In genomic region chr6:51790693-51791092, GRCm38 (mm10) we compare ENCODE assay signal across 29 mouse cellular contexts.
DNase-seq lines count a peak whose midpoint lies in the region; ATAC-seq lines count a peak whose summit lies in the region.
"Had no signal": no experiment of that assay in that cellular context is flagged by ENCODE, and none has a peak within 500 bp of the region (broad histone marks: within the 10 kb centered on the region; RNA-seq: fewer than 3 reads in every experiment).

No protein-coding gene starts in this region.

- no peak overlapping the region for H3K4me3 ChIP-seq in midbrain, embryonic 11.5 days (ENCODE audit: low read depth, low read length)
- no peak overlapping the region for H3K4me3 ChIP-seq in midbrain, embryonic 10.5 days
- no peak overlapping the region for H3K4me3 ChIP-seq in hindbrain, embryonic 16.5 days (ENCODE audit: low read length)
- H3K4me3 ChIP-seq in midbrain, embryonic 14.5 days (replicated peaks; ENCODE audit: low read depth, low read length) = no peak overlapping the region
- H3K4me3 ChIP-seq: embryonic facial prominence, embryonic 10.5 days; embryonic facial prominence, embryonic 15.5 days; forebrain, embryonic 12.5 days; heart, adult 2 months; heart, embryonic 12.5 days; limb, embryonic 10.5 days; limb, embryonic 15.5 days; liver, embryonic 13.5 days; neural tube, embryonic 12.5 days had no signal

- 87% methylated on average over 7 of the region's 7 CpGs for WGBS in midbrain, embryonic 11.5 days
- 92% methylated on average over 7 of the region's 7 CpGs for WGBS in midbrain, embryonic 10.5 days
- WGBS in hindbrain, embryonic 16.5 days = 76% methylated on average over 7 of the region's 7 CpGs
- 82% methylated on average over 7 of the region's 7 CpGs for WGBS in midbrain, embryonic 14.5 days

- no peak overlapping the region for H3K9ac ChIP-seq in midbrain, embryonic 11.5 days (ENCODE audit: low read length)
- H3K9ac ChIP-seq in hindbrain, embryonic 16.5 days (ENCODE audit: low read depth, low read length) = no peak overlapping the region
- no peak overlapping the region for H3K9ac ChIP-seq in midbrain, embryonic 14.5 days (replicated peaks; ENCODE audit: low read length)
- H3K9ac ChIP-seq: embryonic facial prominence, embryonic 15.5 days; forebrain, embryonic 12.5 days; heart, embryonic 12.5 days; limb, embryonic 15.5 days; liver, embryonic 13.5 days; neural tube, embryonic 12.5 days had no signal

- DNase-seq in midbrain, embryonic 11.5 days (ENCODE audit: low spot score, missing footprints) = peak; percentile 78
- DNase-seq in midbrain, embryonic 10.5 days (ENCODE audit: low spot score) = no peak
- DNase-seq in midbrain, embryonic 14.5 days = no peak
- DNase-seq in frontal cortex, postnatal 10 days (ENCODE audit: low spot score in 2 of 2) = no peak
- no peak for DNase-seq in left cerebral cortex, adult 18-20 months (ENCODE audit: low spot score in 2 of 2)
- DNase-seq: adrenal gland, postnatal 25 days; B cell, adult 2 months; cerebellum, adult 11-12 months; cerebellum, postnatal 14 days; gastrocnemius, postnatal 36 days; heart, adult 2 months; kidney, adult 9 months; kidney, postnatal 10 days; layer of hippocampus, postnatal 36 days; liver, embryonic 13.5 days; lung, adult 18-20 months; retina, postnatal 1 day; right cerebral cortex, postnatal 14 days had no signal

- no peaks in the 10 kb centered on the region for H3K9me3 ChIP-seq in midbrain, embryonic 11.5 days (ENCODE audit: control insufficient read depth, low read length)
- H3K9me3 ChIP-seq in midbrain, embryonic 10.5 days (replicated peaks) = no peaks in the 10 kb centered on the region
- H3K9me3 ChIP-seq in hindbrain, embryonic 16.5 days (ENCODE audit: control insufficient read depth, low read length) = no peaks in the 10 kb centered on the region
- no peaks in the 10 kb centered on the region for H3K9me3 ChIP-seq in midbrain, embryonic 14.5 days (ENCODE audit: control insufficient read depth, low read length)
- H3K9me3 ChIP-seq: embryonic facial prominence, embryonic 10.5 days; embryonic facial prominence, embryonic 15.5 days; forebrain, embryonic 12.5 days; heart, embryonic 12.5 days; limb, embryonic 10.5 days; limb, embryonic 15.5 days; liver, embryonic 13.5 days; neural tube, embryonic 12.5 days had no signal

- no peaks in the 10 kb centered on the region for H3K36me3 ChIP-seq in midbrain, embryonic 11.5 days (ENCODE audit: control insufficient read depth, insufficient read depth, low read length)
- H3K36me3 ChIP-seq in midbrain, embryonic 10.5 days = no peaks in the 10 kb centered on the region
- no peaks in the 10 kb centered on the region for H3K36me3 ChIP-seq in hindbrain, embryonic 16.5 days (ENCODE audit: control insufficient read depth, insufficient read depth, low read length)
- no peaks in the 10 kb centered on the region for H3K36me3 ChIP-seq in midbrain, embryonic 14.5 days (ENCODE audit: control insufficient read depth, insufficient read depth, low read length)
- H3K36me3 ChIP-seq: embryonic facial prominence, embryonic 10.5 days; embryonic facial prominence, embryonic 15.5 days; forebrain, embryonic 12.5 days; heart, embryonic 12.5 days; limb, embryonic 10.5 days; limb, embryonic 15.5 days; liver, embryonic 13.5 days; neural tube, embryonic 12.5 days had no signal

- H3K4me2 ChIP-seq in midbrain, embryonic 11.5 days = no peak overlapping the region
- no peak overlapping the region for H3K4me2 ChIP-seq in hindbrain, embryonic 16.5 days (ENCODE audit: low read length)
- no peak overlapping the region for H3K4me2 ChIP-seq in midbrain, embryonic 14.5 days (ENCODE audit: low read length)
- H3K4me2 ChIP-seq: embryonic facial prominence, embryonic 15.5 days; forebrain, embryonic 12.5 days; heart, embryonic 12.5 days; limb, embryonic 15.5 days; liver, embryonic 13.5 days; neural tube, embryonic 12.5 days had no signal

- no peak overlapping the region for H3K27ac ChIP-seq in midbrain, embryonic 11.5 days (ENCODE audit: low read depth, low read length)
- no peak overlapping the region for H3K27ac ChIP-seq in midbrain, embryonic 10.5 days (replicated peaks)
- H3K27ac ChIP-seq in hindbrain, embryonic 16.5 days (ENCODE audit: low read depth, low read length) = peak overlapping the region; percentile 14; the same call in 1 of the 2 replicates
- H3K27ac ChIP-seq in midbrain, embryonic 14.5 days (replicated peaks; ENCODE audit: low read depth, low read length) = peak overlapping the region; percentile 33; the same call in 1 of the 2 replicates
- H3K27ac ChIP-seq: embryonic facial prominence, embryonic 10.5 days; embryonic facial prominence, embryonic 15.5 days; forebrain, embryonic 12.5 days; heart, adult 2 months; limb, embryonic 10.5 days; limb, embryonic 15.5 days; liver, embryonic 13.5 days; macrophage; neural tube, embryonic 12.5 days had no signal

- no peaks in the 10 kb centered on the region for H3K4me1 ChIP-seq in midbrain, embryonic 11.5 days (ENCODE audit: control insufficient read depth, insufficient read depth, low read length)
- no peaks in the 10 kb centered on the region for H3K4me1 ChIP-seq in midbrain, embryonic 10.5 days
- H3K4me1 ChIP-seq in hindbrain, embryonic 16.5 days (ENCODE audit: control insufficient read depth, insufficient read depth, low read depth, low read length) = peaks cover 3% of the 10 kb centered on the region; the same call in 1 of the 2 replicates
- H3K4me1 ChIP-seq in midbrain, embryonic 14.5 days (ENCODE audit: control insufficient read depth, insufficient read depth, low read length) = 0 out of 2 replicates have a peak, but pooled peaks cover 6% of the 10 kb centered on the region
- H3K4me1 ChIP-seq: embryonic facial prominence, embryonic 15.5 days; forebrain, embryonic 12.5 days; heart, embryonic 12.5 days; liver, embryonic 13.5 days had no signal

- ATAC-seq in midbrain, embryonic 11.5 days (ENCODE audit: low FRiP score) = no peak
- ATAC-seq in hindbrain, embryonic 16.5 days = no peak; the same call in 1 of the 2 replicates
- ATAC-seq in midbrain, embryonic 14.5 days (ENCODE audit: low FRiP score, low TSS enrichment) = no peak
- ATAC-seq: intestine, postnatal 0 days; lung, postnatal 0 days had no signal

- H3K27me3 ChIP-seq in midbrain, embryonic 11.5 days (ENCODE audit: control insufficient read depth, insufficient read depth, low read length) = no peaks in the 10 kb centered on the region
- no peaks in the 10 kb centered on the region for H3K27me3 ChIP-seq in midbrain, embryonic 10.5 days (ENCODE audit: low read depth, poor library complexity, severe bottlenecking)
- no peaks in the 10 kb centered on the region for H3K27me3 ChIP-seq in hindbrain, embryonic 16.5 days (replicated peaks; ENCODE audit: control insufficient read depth, insufficient read depth, low read length)
- no peaks in the 10 kb centered on the region for H3K27me3 ChIP-seq in midbrain, embryonic 14.5 days (ENCODE audit: control insufficient read depth, insufficient read depth, low read length)
- H3K27me3 ChIP-seq: embryonic facial prominence, embryonic 15.5 days; limb, embryonic 15.5 days; liver, embryonic 13.5 days; neural tube, embryonic 12.5 days had no signal

Comparison
In these comparisons a context has a peak if more than half of its experiments do, and no peak if none do; other contexts are left out.
1. H3K27ac ChIP-seq: peak in hindbrain, embryonic 16.5 days (single experiment) and midbrain, embryonic 14.5 days (single experiment); none in midbrain, embryonic 11.5 days (single experiment) and midbrain, embryonic 10.5 days (single experiment).